Mouse (Mus musculus): ENCODE data around the gene Gm45799. TPM values are rescaled to one million over a fixed set of nuclear protein-coding genes. Genes with fewer than 3 reads are reported as not detected.

The Gm45799 gene
- total RNA-seq (2012; rRNA removed): 9.2 and 35.6 TPM in 2 replicates

DNA sequence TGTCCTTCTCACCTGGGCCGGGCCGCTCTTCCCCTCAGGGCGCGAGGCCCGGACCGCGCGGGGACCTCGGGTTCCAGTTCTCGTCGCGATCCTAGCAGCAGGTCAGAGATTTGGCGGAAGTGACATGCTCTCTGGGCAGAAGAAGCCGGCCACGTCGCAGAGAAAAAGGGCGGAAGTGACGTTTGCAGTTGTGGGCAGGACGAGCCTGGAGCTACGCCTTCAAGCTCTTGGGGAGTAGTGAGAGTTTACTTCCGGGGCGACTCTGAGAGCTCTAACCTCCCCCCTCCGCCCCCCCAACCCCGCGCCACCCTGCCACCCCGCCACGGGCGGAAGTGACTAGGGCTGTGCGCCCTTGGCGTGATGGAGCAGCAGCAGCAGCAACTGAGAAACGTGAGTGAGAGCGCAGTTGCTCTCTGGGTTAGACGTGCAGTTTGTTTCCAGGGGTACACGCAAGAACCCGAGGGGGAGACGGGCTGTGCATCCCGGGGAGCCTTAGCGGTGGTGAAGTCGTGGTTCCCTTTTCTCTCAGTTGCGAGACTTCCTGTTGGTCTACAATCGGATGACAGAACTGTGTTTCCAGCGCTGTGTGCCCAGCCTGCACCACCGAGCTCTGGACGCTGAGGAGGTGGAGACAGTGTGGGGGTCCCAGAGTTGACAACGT lies at the start of gene Gm45799, which contains the start of gene Arfip2:
Gene Gm45799, plus strand, starts transcription at position 320 of the 661 bp plus-strand sequence.
Gene Arfip2, minus strand, starts transcription at position 184 of the 661 bp plus-strand sequence.
- peak within 1 kb of the TSS; percentile 83 for H3K9ac ChIP-seq (ENCODE audit: insufficient read depth, low read depth, low read length, poor library complexity, severe bottlenecking)
- peak within 1 kb of the TSS; percentile 82 to 97 for H3K4me3 ChIP-seq (ENCODE audit: insufficient read depth in 1 of 2, low read depth in 1 of 2, low read length in 2 of 2, poor library complexity in 1 of 2, severe bottlenecking in 1 of 2)
- H3K9me3 ChIP-seq (ENCODE audit: control insufficient read depth, insufficient read depth, low read depth, low read length): no peaks in the 10 kb centered on the region
- H3K36me3 ChIP-seq (ENCODE audit: control insufficient read depth, insufficient read depth, low read length, poor library complexity, severe bottlenecking): peaks cover 21% of the 10 kb centered on the region; the same call in 1 of the 2 replicates
- H3K27ac ChIP-seq (ENCODE audit: insufficient read depth, low read depth, low read length, poor library complexity, severe bottlenecking): peak within 1 kb of the TSS; percentile 34; the same call in 1 of the 2 replicates
- H3K4me1 ChIP-seq (ENCODE audit: control insufficient read depth in 2 of 2, insufficient read depth in 2 of 2, low read length in 2 of 2, poor library complexity in 1 of 2): peaks cover 3% of the 10 kb centered on the region in 2 experiments; a peak in 2 of 4 replicates
- peak; percentile 86 for TF ChIP-seq HCFC1 (IDR thresholded peaks at IDR 0.05; ENCODE audit: borderline replicate concordance, insufficient read depth, low read length)
- peak; percentile 43; the same call in 1 of the 2 replicates for TF ChIP-seq CHD2 (IDR thresholded peaks at IDR 0.05; ENCODE audit: low read depth, low read length)
- no peak for TF ChIP-seq ZNF384 (IDR thresholded peaks at IDR 0.05; ENCODE audit: low read depth, low read length)
- TF ChIP-seq ZC3H11A (IDR thresholded peaks at IDR 0.05; ENCODE audit: borderline replicate concordance, low read depth, low read length): no peak
- in situ Hi-C loops (cut with MboI; ENCODE audit: low sequenced_read_pairs in 2 of 2, unreplicated experiment in 2 of 2): no loop called here
- DNase-seq (ENCODE audit: low read depth, low spot score): peak; percentile 90

DNA sequence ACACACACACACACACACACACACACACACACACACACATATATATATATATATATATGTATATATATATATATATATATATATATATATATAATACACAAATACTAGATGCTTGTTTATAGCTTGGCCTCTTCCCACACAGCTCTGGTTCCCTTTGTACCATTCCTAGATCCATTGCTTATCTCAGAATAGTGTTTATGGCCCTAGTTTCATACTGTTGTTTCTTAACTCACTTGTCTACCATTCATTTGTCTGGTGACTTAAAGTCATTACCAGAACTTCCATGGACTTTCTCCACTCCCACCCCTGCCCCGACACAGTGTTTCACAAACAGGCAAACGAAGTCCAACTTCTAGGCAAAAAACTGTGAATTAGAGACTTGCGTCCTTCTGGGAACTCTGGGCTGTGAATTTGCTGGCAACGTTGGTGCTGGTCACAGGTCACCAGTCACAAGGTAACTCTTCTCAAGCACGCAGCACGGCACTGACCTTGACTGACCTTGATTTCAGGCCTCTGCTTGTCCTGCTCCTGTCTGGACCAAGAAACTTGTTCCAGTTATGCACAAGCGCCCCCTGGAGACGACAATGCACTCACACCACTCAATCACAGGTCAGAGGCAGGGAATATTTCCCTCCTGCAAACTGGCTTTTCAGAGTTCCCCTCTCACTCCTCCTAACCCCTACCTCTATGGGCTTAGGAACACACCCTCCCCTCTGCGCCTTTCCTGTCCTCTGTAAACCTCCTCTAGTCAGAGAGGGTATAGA lies 37.3 kb upstream of the Gm45799 start:
- peak; percentile 65 for DNase-seq (ENCODE audit: low read depth, low spot score)
- Histone ChIP-seq H3K27ac (ENCODE audit: insufficient read depth, low read depth, low read length, poor library complexity, severe bottlenecking) (no peak overlapping the region), H3K4me3 (ENCODE audit: insufficient read depth in 1 of 2, low read depth in 1 of 2, low read length in 2 of 2, poor library complexity in 1 of 2, severe bottlenecking in 1 of 2) (no peak overlapping the region), H3K9me3 (ENCODE audit: control insufficient read depth, insufficient read depth, low read depth, low read length) (no peaks in the 10 kb centered on the region), H3K9ac (ENCODE audit: insufficient read depth, low read depth, low read length, poor library complexity, severe bottlenecking) (no peak overlapping the region), H3K4me1 (ENCODE audit: control insufficient read depth in 2 of 2, insufficient read depth in 2 of 2, low read length in 2 of 2, poor library complexity in 1 of 2) (peaks cover 0 to 2% of the 10 kb centered on the region in 2 experiments; a peak in 1 of 4 replicates), H3K36me3 (ENCODE audit: control insufficient read depth, insufficient read depth, low read length, poor library complexity, severe bottlenecking) (no peaks in the 10 kb centered on the region)
- in situ Hi-C loops (cut with MboI; ENCODE audit: low sequenced_read_pairs in 2 of 2, unreplicated experiment in 2 of 2): no loop called here
- no peak for TF ChIP-seq ZNF384 (IDR thresholded peaks at IDR 0.05; ENCODE audit: low read depth, low read length)
- no peak for TF ChIP-seq HCFC1 (IDR thresholded peaks at IDR 0.05; ENCODE audit: borderline replicate concordance, insufficient read depth, low read length)
- TF ChIP-seq MAFK (IDR thresholded peaks at IDR 0.05; ENCODE audit: insufficient read depth, low read depth, low read length): no peak
- no peak for TF ChIP-seq CHD2 (IDR thresholded peaks at IDR 0.05; ENCODE audit: low read depth, low read length)
- no peak for TF ChIP-seq ZC3H11A (IDR thresholded peaks at IDR 0.05; ENCODE audit: borderline replicate concordance, low read depth, low read length)

DNA sequence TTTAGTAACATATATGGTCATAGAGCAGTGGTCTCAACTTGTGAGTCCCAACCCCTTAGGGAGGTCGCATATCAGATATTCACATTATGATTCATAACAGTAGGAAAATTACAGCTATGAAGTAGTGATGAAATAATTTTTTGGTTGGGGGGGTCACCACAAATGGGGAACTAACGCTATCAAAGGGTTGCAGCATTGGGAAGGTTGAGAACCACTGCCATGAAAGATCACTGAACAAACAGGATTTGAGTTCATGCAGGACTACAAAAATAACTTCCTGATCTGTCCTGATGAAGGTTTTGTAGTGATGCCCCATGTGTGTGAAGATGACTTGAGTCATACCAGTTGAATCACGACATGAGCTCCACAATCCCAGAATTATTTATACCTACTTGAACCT lies 31.9 kb upstream of the Gm45799 start:
- peaks cover 10% of the 10 kb centered on the region; the same call in 1 of the 2 replicates for H3K36me3 ChIP-seq (ENCODE audit: control insufficient read depth, insufficient read depth, low read length, poor library complexity, severe bottlenecking)
- no peak for DNase-seq (ENCODE audit: low read depth, low spot score)
- TF ChIP-seq ZC3H11A (IDR thresholded peaks at IDR 0.05; ENCODE audit: borderline replicate concordance, low read depth, low read length): no peak
- no peak for TF ChIP-seq HCFC1 (IDR thresholded peaks at IDR 0.05; ENCODE audit: borderline replicate concordance, insufficient read depth, low read length)
- no peak for TF ChIP-seq CHD2 (IDR thresholded peaks at IDR 0.05; ENCODE audit: low read depth, low read length)
- TF ChIP-seq MAFK (IDR thresholded peaks at IDR 0.05; ENCODE audit: insufficient read depth, low read depth, low read length): no peak
- TF ChIP-seq ZNF384 (IDR thresholded peaks at IDR 0.05; ENCODE audit: low read depth, low read length): no peak
- no peaks in the 10 kb centered on the region for H3K4me1 ChIP-seq (ENCODE audit: control insufficient read depth in 2 of 2, insufficient read depth in 2 of 2, low read length in 2 of 2, poor library complexity in 1 of 2)
- no peak overlapping the region for H3K9ac ChIP-seq (ENCODE audit: insufficient read depth, low read depth, low read length, poor library complexity, severe bottlenecking)
- H3K4me3 ChIP-seq (ENCODE audit: insufficient read depth in 1 of 2, low read depth in 1 of 2, low read length in 2 of 2, poor library complexity in 1 of 2, severe bottlenecking in 1 of 2): no peak overlapping the region
- no peak overlapping the region for H3K27ac ChIP-seq (ENCODE audit: insufficient read depth, low read depth, low read length, poor library complexity, severe bottlenecking)
- no peaks in the 10 kb centered on the region for H3K9me3 ChIP-seq (ENCODE audit: control insufficient read depth, insufficient read depth, low read depth, low read length)
- in situ Hi-C loops (cut with MboI; ENCODE audit: low sequenced_read_pairs in 2 of 2, unreplicated experiment in 2 of 2): no loop called here

DNA sequence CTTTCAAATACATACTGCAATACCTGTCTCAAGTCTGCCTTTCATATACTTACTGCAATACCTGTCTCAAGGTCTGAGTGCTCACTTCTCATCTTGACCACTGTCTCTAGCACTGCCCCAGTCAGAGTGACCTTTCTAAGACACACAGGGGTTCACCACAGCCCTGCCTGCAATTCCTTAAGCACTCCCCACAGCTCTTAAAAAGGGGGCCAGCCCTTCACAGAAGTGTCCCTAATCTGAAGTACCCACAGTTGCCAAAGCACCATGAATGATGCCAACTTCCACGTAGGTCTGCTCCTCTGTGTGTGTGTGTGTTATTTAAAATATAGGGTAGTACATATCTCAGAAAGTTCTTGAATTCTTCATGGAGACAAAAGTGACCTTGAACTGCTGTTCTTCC lies 28.6 kb upstream of the Gm45799 start:
- no peaks in the 10 kb centered on the region for H3K9me3 ChIP-seq (ENCODE audit: control insufficient read depth, insufficient read depth, low read depth, low read length)
- DNase-seq (ENCODE audit: low read depth, low spot score): no peak
- no peaks in the 10 kb centered on the region for H3K4me1 ChIP-seq (ENCODE audit: control insufficient read depth in 2 of 2, insufficient read depth in 2 of 2, low read length in 2 of 2, poor library complexity in 1 of 2)
- no peak overlapping the region for H3K9ac ChIP-seq (ENCODE audit: insufficient read depth, low read depth, low read length, poor library complexity, severe bottlenecking)
- no peak overlapping the region for H3K27ac ChIP-seq (ENCODE audit: insufficient read depth, low read depth, low read length, poor library complexity, severe bottlenecking)
- TF ChIP-seq CHD2 (IDR thresholded peaks at IDR 0.05; ENCODE audit: low read depth, low read length): no peak
- no peak overlapping the region for H3K4me3 ChIP-seq (ENCODE audit: insufficient read depth in 1 of 2, low read depth in 1 of 2, low read length in 2 of 2, poor library complexity in 1 of 2, severe bottlenecking in 1 of 2)
- peaks cover 12% of the 10 kb centered on the region; the same call in 1 of the 2 replicates for H3K36me3 ChIP-seq (ENCODE audit: control insufficient read depth, insufficient read depth, low read length, poor library complexity, severe bottlenecking)
- in situ Hi-C loops (cut with MboI; ENCODE audit: low sequenced_read_pairs in 2 of 2, unreplicated experiment in 2 of 2): no loop called here
